Mouse (Mus musculus) frontal cortex, adult 2 months (tissue): Measurements from ENCODE around the gene Tnf. TPM values are rescaled to one million over a fixed set of nuclear protein-coding genes. Genes with fewer than 3 reads are reported as not detected.

Source experiments
- DNase-seq, 2 experiments: peaks; one replicate each; pipeline ENCODE4 v3.0.0; 2022; ENCODE audit warnings: low spot score in 1 of 2; ENCODE audit errors: extremely low spot score in 1 of 2
- polyA plus RNA-seq: library from polyadenylated mRNA; depleted of rRNA; stranded (reverse); fragments of >200 nt; gene quantifications from 2 replicates; pipeline ENCODE4 v1.2.3, GENCODE M21; 2012

Tnf gene
- polyA plus RNA-seq, 1 experiment, result 0.14 TPM

GRCm38 (mm10) chr17:35175382-35175781, 26.4 kb downstream of the Tnf start:
- no peak for DNase-seq

DNA sequence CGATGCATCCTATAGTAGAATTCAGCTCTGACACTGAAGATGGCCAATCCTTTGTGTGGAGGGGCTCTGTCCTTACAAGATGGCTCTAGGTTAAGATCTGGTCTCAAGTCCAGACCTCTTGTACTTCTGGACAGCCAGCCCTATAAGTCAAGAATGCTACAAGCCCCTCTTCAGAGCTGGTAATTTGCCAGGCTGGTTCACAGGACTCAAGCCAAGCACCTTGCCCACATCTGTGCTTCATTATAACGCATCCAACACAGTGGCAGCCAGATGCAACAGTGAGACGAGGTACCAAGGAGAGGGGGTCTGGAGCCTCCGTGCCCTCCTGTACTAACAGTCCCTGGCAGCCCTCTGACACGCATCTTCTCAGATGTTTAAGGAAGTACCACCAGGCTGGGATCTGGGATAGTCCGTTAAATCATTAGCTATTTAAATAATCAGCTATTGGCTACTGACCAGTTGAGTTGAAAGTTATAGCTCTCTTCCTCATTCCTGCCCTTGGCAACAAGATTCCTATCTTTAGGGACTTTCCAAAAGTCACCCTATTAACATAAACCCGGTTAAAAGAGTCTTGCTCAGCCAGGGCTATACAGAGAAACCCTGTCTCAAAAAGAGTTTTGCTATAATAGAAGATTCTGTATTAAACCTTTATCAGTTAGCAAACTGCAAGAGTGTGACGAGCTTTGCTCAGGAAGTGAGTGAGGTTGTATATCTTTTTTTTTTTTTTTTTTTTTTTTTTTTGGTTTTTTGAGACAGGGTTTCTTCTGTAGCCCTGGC, 27.4 kb downstream of the Tnf start:
- no peak for DNase-seq

DNA sequence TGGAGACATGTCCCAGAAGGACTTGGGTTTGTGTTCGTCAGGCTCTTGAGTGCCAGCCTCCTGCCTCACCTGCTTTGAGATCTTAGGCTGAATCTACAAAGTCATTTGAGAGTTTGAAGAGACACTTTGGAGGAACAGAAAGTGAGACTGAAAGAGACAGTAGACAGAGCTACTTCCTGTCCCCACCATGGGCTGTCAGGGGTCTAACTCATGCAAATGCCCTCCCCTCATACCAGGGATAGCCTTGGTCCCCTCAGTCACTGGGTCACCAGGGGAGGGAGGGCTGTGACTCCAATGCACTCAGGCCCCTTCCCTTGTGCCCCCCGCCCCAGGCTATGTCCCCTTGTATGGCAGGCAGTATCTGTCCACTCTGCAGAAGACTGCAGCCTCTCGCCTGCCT, 28.5 kb downstream of the Tnf start:
- DNase-seq, result no peak

- DNase-seq, result peak in 1 of 2 experiments; percentile 68
These were observed 29.2 kb downstream of the Tnf start for GRCm38 (mm10) chr17:35172445-35173234.

DNA sequence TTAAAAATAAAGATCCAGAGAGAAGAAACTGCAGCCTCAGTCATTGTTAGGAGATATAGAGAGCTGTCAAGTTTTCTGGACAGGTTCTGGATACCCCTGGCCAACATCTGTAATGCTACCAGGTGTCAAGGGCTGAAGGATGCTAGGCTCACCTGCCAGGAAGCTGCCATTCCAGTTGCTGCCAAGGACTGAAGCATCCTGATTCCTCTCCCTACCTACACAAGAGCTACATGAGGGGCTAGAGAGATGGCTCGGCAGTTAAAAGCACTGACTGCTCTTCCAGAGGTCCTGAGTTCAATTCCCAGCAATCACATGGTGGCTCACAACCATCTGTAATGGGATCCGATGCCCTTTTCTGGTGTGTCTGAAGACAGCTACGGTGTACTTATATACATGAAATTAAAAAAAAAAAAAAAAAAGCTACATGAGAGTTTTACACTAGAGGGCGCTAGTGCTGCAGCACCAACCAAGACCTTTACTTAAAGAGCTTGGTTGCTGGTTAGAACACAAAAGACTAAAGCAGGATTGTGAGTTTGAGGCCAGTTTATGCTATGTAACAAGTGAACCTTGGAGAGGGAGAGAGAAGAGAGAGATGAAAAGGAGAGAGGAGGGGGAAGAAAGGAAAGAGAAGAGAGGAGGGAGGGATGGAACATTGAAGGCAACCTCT, 33.1 kb downstream of the Tnf start:
- DNase-seq, result peak in 1 of 2 experiments; percentile 68

- peak in 1 of 2 experiments; percentile 66 for DNase-seq
These were observed 34.0 kb downstream of the Tnf start for GRCm38 (mm10) chr17:35167794-35168193.

- peak in 1 of 2 experiments; percentile 88 for DNase-seq
These were observed 35.3 kb downstream of the Tnf start for GRCm38 (mm10) chr17:35166352-35167035.

- DNase-seq, result no peak
These were observed 36.2 kb downstream of the Tnf start for GRCm38 (mm10) chr17:35165451-35166155.

DNA sequence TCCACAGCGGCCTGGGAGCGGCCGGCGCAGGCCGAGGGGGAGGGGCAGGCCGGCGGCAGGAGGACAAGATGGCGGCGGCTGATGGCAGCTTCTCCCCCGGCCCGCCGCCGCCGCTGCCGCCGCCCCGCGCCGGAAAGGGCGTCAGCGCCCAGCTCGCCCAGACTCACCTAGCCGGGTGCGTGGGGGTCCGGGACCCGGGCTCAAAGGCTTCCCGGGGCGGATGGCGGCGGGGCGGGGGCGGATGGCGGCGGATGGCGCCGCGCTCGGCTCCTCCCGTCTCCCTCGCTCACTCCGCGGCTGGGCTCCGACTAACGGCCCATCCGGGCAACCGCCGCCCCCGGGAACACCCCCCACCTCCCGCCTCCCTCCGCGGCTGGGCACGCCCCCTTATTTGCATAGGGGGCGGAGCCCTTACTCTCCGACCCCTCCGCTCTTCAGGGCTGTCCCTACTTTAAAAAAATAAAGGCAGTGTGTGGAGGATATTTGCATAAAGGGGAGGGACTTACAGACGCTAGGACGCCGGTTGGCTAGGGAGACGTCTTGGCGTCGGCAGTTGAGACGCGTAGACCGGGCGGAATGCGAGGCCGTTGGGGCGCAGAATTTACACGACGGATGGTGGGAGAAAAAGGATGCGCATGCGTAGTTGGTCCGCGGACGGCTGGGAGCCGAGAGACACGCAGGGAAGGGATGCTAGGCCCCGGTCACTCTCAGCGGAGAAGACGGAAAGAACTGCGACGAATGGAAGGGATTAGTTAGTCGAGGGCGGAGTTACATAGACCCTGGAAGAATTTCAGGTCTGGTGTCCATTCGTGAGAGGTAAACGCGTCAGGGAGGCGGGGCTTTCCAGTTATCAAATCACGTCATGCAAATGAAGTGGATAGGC, 37.0 kb downstream of the Tnf start, which contains the start of gene Prrc2a:
TSS of gene Prrc2a (minus strand) at position 330 of the 883 bp plus-strand sequence.
- peak; percentile 99 to 100 for DNase-seq

DNA sequence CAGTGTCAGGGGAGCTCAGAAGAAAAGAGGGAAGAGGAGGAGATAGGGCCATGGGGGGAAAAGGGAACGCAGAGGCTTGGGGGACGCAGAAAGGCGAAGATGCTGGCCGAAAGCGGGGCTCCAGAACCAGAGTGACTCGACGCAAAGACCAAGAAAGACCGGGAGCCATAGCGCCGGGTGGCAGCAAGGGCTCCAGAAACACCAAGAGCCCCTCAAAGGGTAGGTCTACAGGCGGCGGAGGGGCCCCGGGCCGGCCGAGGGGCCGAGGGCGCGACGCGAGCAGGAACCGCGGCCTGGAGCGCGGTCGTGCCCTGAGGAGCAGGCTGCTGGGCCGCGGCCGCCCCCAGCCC, 37.6 kb downstream of the Tnf start:
- DNase-seq, result no peak

DNA sequence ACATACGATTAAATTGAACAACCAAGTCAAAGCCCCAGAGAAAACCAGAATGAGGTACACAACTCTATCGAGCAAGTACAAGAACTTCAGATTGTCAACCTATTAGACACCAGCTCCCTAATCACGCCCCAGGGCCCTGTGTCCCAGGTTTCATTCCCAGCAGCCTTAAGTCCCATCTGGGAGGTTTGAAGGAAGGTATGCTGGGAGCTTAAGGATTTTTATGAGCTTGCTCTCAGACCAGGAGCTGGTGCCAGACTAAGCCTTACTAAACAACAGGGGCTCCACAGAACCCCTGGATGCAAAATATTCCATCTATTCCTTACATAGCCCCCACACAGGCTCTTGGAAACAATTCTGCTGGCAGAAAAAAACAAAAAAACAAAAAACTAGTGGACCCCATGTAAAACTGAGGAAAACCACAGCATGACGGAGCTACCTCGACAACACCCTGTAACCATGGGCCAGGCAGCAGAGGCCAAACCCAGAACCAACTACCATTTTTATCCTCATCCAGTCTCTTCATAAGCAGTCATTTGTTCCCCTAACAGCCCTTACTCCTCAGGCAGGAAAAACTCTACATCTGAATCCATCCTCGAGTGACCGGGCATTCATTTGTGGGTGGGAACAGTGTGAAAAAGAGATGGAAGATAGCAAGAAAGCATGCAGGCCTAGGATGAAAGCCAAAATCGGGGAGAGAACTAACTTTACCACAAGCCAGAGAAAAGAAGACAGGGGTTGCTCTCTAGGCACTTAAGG, 38.3 kb downstream of the Tnf start:
- DNase-seq, result no peak

- DNase-seq, result no peak
These were observed 39.1 kb downstream of the Tnf start for GRCm38 (mm10) chr17:35162730-35163129.

GRCm38 (mm10) chr17:35162121-35162520, 39.7 kb downstream of the Tnf start:
- no peak for DNase-seq

GRCm38 (mm10) chr17:35161421-35161820, 40.4 kb downstream of the Tnf start:
- no peak for DNase-seq

DNA sequence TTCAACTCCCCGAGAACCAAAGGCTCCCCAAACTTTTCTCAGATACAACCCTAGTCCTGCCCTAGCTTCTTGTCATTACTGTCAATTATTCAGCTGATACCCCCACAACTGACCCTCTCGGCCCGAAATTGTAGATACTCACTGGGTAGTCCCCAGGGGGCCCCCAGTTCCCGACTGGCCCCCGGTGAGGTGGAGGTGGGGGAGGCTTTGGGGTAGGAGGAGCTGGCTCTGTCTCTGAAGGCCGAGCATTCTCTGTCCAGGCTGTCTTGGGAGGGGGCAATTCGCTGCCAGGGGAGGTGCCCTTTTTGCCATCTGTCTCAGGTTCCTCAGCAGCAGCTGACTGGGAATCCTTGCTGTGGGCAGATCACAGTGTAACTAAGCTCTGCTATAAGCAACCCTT, 42.2 kb downstream of the Tnf start:
- no peak for DNase-seq

DNA sequence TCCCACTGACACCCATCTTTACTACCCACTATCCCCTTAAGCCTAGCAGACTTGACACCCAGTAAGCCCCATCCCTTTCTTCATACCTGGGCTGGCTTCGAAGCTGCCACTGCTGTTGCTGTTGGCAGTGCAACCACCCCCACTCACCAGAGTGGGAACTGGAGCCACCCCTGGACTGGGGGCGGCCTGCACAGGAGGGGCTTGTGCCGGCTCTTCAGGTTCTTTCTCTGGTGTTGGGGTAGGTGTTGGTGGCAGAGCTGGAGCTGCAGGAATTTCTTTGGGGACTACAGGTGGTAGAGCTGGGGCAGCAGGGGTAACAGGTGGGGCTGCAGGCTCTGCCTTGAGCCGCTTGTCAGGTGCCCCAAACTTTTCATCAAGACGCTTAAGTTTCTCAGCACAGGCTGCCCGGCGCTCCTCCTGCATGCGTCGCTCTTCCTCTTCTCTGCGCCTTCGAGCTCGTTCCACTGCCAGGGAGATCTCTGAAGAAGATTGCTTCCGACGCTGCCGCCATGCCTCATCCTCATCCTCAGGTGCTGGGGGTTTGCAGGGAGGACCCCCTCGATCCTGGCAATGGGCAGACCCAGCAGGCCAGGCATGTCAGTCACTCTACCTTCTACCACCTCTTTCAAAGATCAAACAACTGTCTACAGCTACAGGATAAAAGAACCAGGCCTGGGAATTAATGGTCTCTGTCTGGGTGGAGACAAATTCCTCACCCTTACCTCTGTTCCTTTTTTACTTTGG, 42.8 kb downstream of the Tnf start:
- DNase-seq, result no peak

GRCm38 (mm10) chr17:35157661-35158175, 44.1 kb downstream of the Tnf start:
- no peak for DNase-seq
